Mouse (Mus musculus) myocyte (in vitro differentiated cells): Measurements from ENCODE around the gene Comt. TPM values are rescaled to one million over a fixed set of nuclear protein-coding genes. Genes with fewer than 3 reads are reported as not detected.

ENCODE experiments used
- H3K27me3 ChIP-seq: one replicate; pipeline ENCODE4 v1.6.1; 2011; ENCODE audit not compliant: control insufficient read depth, insufficient read depth, insufficient read length
- H3K36me3 ChIP-seq: one replicate; pipeline ENCODE4 v1.6.1; 2011; ENCODE audit not compliant: control insufficient read depth, insufficient read depth
- H3K4me2 ChIP-seq: one replicate; pipeline ENCODE4 v1.6.1; 2011; ENCODE audit warnings: low read depth, control low read depth
- H3K4me3 ChIP-seq: one replicate; pipeline ENCODE4 v1.5.1; 2011; ENCODE audit warnings: mild to moderate bottlenecking, control low read depth, moderate library complexity
- H3K79me2 ChIP-seq: one replicate; pipeline ENCODE4 v1.6.1; 2011; ENCODE audit not compliant: control insufficient read depth, insufficient read depth
- H3ac ChIP-seq: one replicate; pipeline ENCODE4 v1.6.1; 2011; ENCODE audit not compliant: control insufficient read depth, insufficient read length
- CEBPB ChIP-seq: IDR thresholded peaks from 2 replicates; pipeline ENCODE4 v1.6.1; 2011; ENCODE audit warnings: mild to moderate bottlenecking, moderate library complexity; ENCODE audit not compliant: poor library complexity, insufficient read depth, severe bottlenecking
- E2F4 ChIP-seq: IDR thresholded peaks from one replicate; pipeline ENCODE4 v1.6.1; 2011; ENCODE audit warnings: mild to moderate bottlenecking, control low read depth, moderate library complexity; ENCODE audit not compliant: insufficient read depth
- MAX ChIP-seq: IDR thresholded peaks from one replicate; pipeline ENCODE4 v1.6.1; 2011; ENCODE audit warnings: low read depth, mild to moderate bottlenecking, control low read depth
- MYOD1 ChIP-seq, 3 experiments: IDR thresholded peaks; one replicate each; pipeline ENCODE4 v1.6.1; 2011; ENCODE audit warnings: control low read depth in 2 of 3, low read depth in 2 of 3, mild to moderate bottlenecking in 2 of 3, moderate library complexity in 1 of 3; ENCODE audit not compliant: insufficient read length in 2 of 3, control insufficient read depth in 1 of 3
- MYOG ChIP-seq, 3 experiments: IDR thresholded peaks; one replicate each; pipeline ENCODE4 v1.6.1; 2011; ENCODE audit warnings: control low read depth in 2 of 3, low read depth in 2 of 3, mild to moderate bottlenecking in 2 of 3; ENCODE audit not compliant: insufficient read length in 2 of 3, control insufficient read depth in 1 of 3, insufficient read depth in 1 of 3
- POLR2A ChIP-seq: IDR thresholded peaks from one replicate; pipeline ENCODE4 v1.6.1; 2011; ENCODE audit warnings: low read depth, mild to moderate bottlenecking, control low read depth, moderate library complexity; ENCODE audit not compliant: insufficient read length
- POLR2AphosphoS2 ChIP-seq: IDR thresholded peaks from one replicate; pipeline ENCODE4 v1.6.1; 2011; ENCODE audit warnings: low read depth, control low read depth; ENCODE audit not compliant: insufficient read length
- REST ChIP-seq: IDR thresholded peaks from one replicate; pipeline ENCODE4 v1.6.1; 2011; ENCODE audit warnings: mild to moderate bottlenecking, control low read depth, moderate library complexity; ENCODE audit not compliant: insufficient read depth, insufficient read length
- SRF ChIP-seq: IDR thresholded peaks from one replicate; pipeline ENCODE4 v1.6.1; 2011; ENCODE audit warnings: low read depth; ENCODE audit not compliant: control insufficient read depth, insufficient read length
- TCF12 ChIP-seq: IDR thresholded peaks from one replicate; pipeline ENCODE4 v1.6.1; 2011; ENCODE audit warnings: mild to moderate bottlenecking, control low read depth; ENCODE audit not compliant: poor library complexity, insufficient read depth, severe bottlenecking
- TCF3 ChIP-seq: IDR thresholded peaks from one replicate; pipeline ENCODE4 v1.6.1; 2011; ENCODE audit warnings: low read depth, control low read depth; ENCODE audit not compliant: insufficient read length
- USF1 ChIP-seq: IDR thresholded peaks from one replicate; pipeline ENCODE4 v1.6.1; 2011; ENCODE audit warnings: low read depth, mild to moderate bottlenecking, control low read depth, moderate library complexity
- polyA plus RNA-seq: library from polyadenylated mRNA; unstranded; fragments of >200 nt; fragmentation: generic; extraction: Trizol; gene quantifications from one replicate; pipeline ENCODE4 v1.2.1, GENCODE M21; 2012; ENCODE audit warnings: missing spikeins

The Comt gene
- polyA plus RNA-seq, 1 experiment, result 93.6 TPM

- Histone ChIP-seq H3K79me2 (peaks cover 19% of the 10 kb centered on the region), H3ac (no peak overlapping the region), H3K27me3 (no peaks in the 10 kb centered on the region), H3K4me2 (peak overlapping the region; percentile 74), H3K4me3 (peak overlapping the region; percentile 92), H3K36me3 (no peaks in the 10 kb centered on the region)
- TF ChIP-seq USF1, result no peak
- no peak for TF ChIP-seq MYOD1 (IDR thresholded peaks at IDR 0.05; ENCODE audit: control insufficient read depth in 1 of 3, insufficient read length in 2 of 3, low read depth in 2 of 3)
- no peak for TF ChIP-seq E2F4
- TF ChIP-seq SRF, result no peak
- TF ChIP-seq POLR2A, result no peak
- TF ChIP-seq MYOG (IDR thresholded peaks at IDR 0.05; ENCODE audit: control insufficient read depth in 1 of 3, insufficient read depth in 1 of 3, insufficient read length in 2 of 3, low read depth in 2 of 3), result no peak
- no peak for TF ChIP-seq TCF3
- no peak for TF ChIP-seq POLR2AphosphoS2
- no peak for TF ChIP-seq CEBPB
Measured at GRCm38 (mm10) chr16:18424364-18425045, 2.1 kb downstream of the Comt start.

- TF ChIP-seq MYOD1 (IDR thresholded peaks at IDR 0.05; ENCODE audit: control insufficient read depth in 1 of 3, insufficient read length in 2 of 3, low read depth in 2 of 3), result no peak
- TF ChIP-seq USF1, result no peak
- H3K27me3 ChIP-seq, result no peaks in the 10 kb centered on the region
- H3K4me2 ChIP-seq, result no peak overlapping the region
- no peaks in the 10 kb centered on the region for H3K36me3 ChIP-seq
- no peak overlapping the region for H3K4me3 ChIP-seq
- peaks cover 19% of the 10 kb centered on the region for H3K79me2 ChIP-seq
- H3ac ChIP-seq, result no peak overlapping the region
Measured at GRCm38 (mm10) chr16:18423915-18424265, 2.8 kb downstream of the Comt start.

GRCm38 (mm10) chr16:18423203-18423914, 3.3 kb downstream of the Comt start:
- H3K4me3 ChIP-seq, result no peak overlapping the region
- H3K27me3 ChIP-seq, result no peaks in the 10 kb centered on the region
- H3K4me2 ChIP-seq, result no peak overlapping the region
- peaks cover 19% of the 10 kb centered on the region for H3K79me2 ChIP-seq
- no peaks in the 10 kb centered on the region for H3K36me3 ChIP-seq
- TF ChIP-seq MYOD1 (IDR thresholded peaks at IDR 0.05; ENCODE audit: control insufficient read depth in 1 of 3, insufficient read length in 2 of 3, low read depth in 2 of 3), result no peak
- TF ChIP-seq CEBPB, result no peak
- no peak for TF ChIP-seq SRF
- H3ac ChIP-seq, result no peak overlapping the region

- peaks cover 19% of the 10 kb centered on the region for H3K79me2 ChIP-seq
- no peak for TF ChIP-seq MAX
- TF ChIP-seq POLR2AphosphoS2, result no peak
- TF ChIP-seq POLR2A, result no peak
- no peak for TF ChIP-seq CEBPB
- TF ChIP-seq TCF3, result no peak
- no peak for TF ChIP-seq MYOD1 (IDR thresholded peaks at IDR 0.05; ENCODE audit: control insufficient read depth in 1 of 3, insufficient read length in 2 of 3, low read depth in 2 of 3)
- no peak for TF ChIP-seq E2F4
- no peak for TF ChIP-seq USF1
- no peak for TF ChIP-seq REST
- TF ChIP-seq TCF12, result no peak
- no peak for TF ChIP-seq SRF
- TF ChIP-seq MYOG (IDR thresholded peaks at IDR 0.05; ENCODE audit: control insufficient read depth in 1 of 3, insufficient read depth in 1 of 3, insufficient read length in 2 of 3, low read depth in 2 of 3), result no peak
- H3K4me2 ChIP-seq, result no peak overlapping the region
- H3K4me3 ChIP-seq, result no peak overlapping the region
- no peak overlapping the region for H3ac ChIP-seq
- no peaks in the 10 kb centered on the region for H3K27me3 ChIP-seq
- H3K36me3 ChIP-seq, result no peaks in the 10 kb centered on the region
Measured at GRCm38 (mm10) chr16:18420571-18420970, 6.1 kb downstream of the Comt start.

GRCm38 (mm10) chr16:18419603-18420026, 7.0 kb downstream of the Comt start:
- H3K4me3 ChIP-seq, result no peak overlapping the region
- no peaks in the 10 kb centered on the region for H3K27me3 ChIP-seq
- H3K79me2 ChIP-seq, result peaks cover 15% of the 10 kb centered on the region
- no peak overlapping the region for H3K4me2 ChIP-seq
- TF ChIP-seq USF1 (no peak), REST (no peak), E2F4 (no peak), TCF12 (no peak), MYOD1 (IDR thresholded peaks at IDR 0.05; ENCODE audit: control insufficient read depth in 1 of 3, insufficient read length in 2 of 3, low read depth in 2 of 3) (no peak), CEBPB (no peak), TCF3 (no peak), MAX (no peak), MYOG (IDR thresholded peaks at IDR 0.05; ENCODE audit: control insufficient read depth in 1 of 3, insufficient read depth in 1 of 3, insufficient read length in 2 of 3, low read depth in 2 of 3) (no peak), SRF (no peak), POLR2AphosphoS2 (no peak), POLR2A (no peak)
- H3ac ChIP-seq, result no peak overlapping the region
- peaks cover 4% of the 10 kb centered on the region for H3K36me3 ChIP-seq
